Mouse (Mus musculus) liver, postnatal 0 days (tissue): Measurements from ENCODE around the gene Etfdh. TPM values are rescaled to one million over a fixed set of nuclear protein-coding genes. Genes with fewer than 3 reads are reported as not detected.

Experiments used
- ATAC-seq: fragments of 200-750 bp; cut with Nextera tagmentation; 2 replicates; pipeline ENCODE4 v1.8.0; 2017; ENCODE audit warnings: mild to moderate bottlenecking, moderate library complexity
- DNase-seq: peaks from one replicate; pipeline ENCODE4 v3.0.0-alpha.2; 2016
- H3K27ac ChIP-seq: fragments of 300-500 bp; sonication (generic); 2 replicates; pipeline ENCODE4 v1.5.1; 2014; ENCODE audit warnings: antibody characterized with exemption, moderate library complexity, mild to moderate bottlenecking, low read depth
- H3K27me3 ChIP-seq: fragments of 300-500 bp; sonication (generic); 2 replicates; pipeline ENCODE4 v1.6.1; 2014; ENCODE audit warnings: low read length, control low read depth, mixed read lengths; ENCODE audit not compliant: insufficient read depth
- H3K36me3 ChIP-seq: fragments of 300-500 bp; sonication (generic); replicated peaks from 2 replicates; pipeline ENCODE4 v1.6.1; 2014; ENCODE audit warnings: mild to moderate bottlenecking, control low read depth, low read length, moderate library complexity, mixed read lengths; ENCODE audit not compliant: insufficient read depth
- H3K4me1 ChIP-seq: fragments of 300-500 bp; sonication (generic); 2 replicates; pipeline ENCODE4 v1.6.1; 2014; ENCODE audit warnings: antibody characterized with exemption, mild to moderate bottlenecking, control low read depth; ENCODE audit not compliant: insufficient read depth
- H3K4me2 ChIP-seq: fragments of 300-500 bp; sonication (generic); 2 replicates; pipeline ENCODE4 v1.6.1; 2014; ENCODE audit warnings: low read depth, mild to moderate bottlenecking, low read length, moderate library complexity, mixed read lengths
- H3K4me3 ChIP-seq: fragments of 300-500 bp; sonication (generic); 2 replicates; pipeline ENCODE4 v1.5.1; 2014; ENCODE audit warnings: low read depth, low read length
- H3K9ac ChIP-seq: fragments of 300-500 bp; sonication (generic); replicated peaks from 2 replicates; pipeline ENCODE4 v1.6.1; 2014; ENCODE audit warnings: mild to moderate bottlenecking, moderate library complexity
- H3K9me3 ChIP-seq: fragments of 300-500 bp; sonication (generic); 2 replicates; pipeline ENCODE4 v1.6.1; 2016; ENCODE audit warnings: mild to moderate bottlenecking, control low read depth, low read length, mixed read lengths
- CTCF ChIP-seq: sonication (generic); IDR thresholded peaks from 2 replicates; pipeline ENCODE4 v1.5.1; 2016; ENCODE audit warnings: antibody characterized with exemption, low read depth
- EP300 ChIP-seq: IDR thresholded peaks from 2 replicates; pipeline ENCODE4 v1.6.1; 2016; ENCODE audit warnings: antibody characterized with exemption, low read depth, mild to moderate bottlenecking
- WGBS: fragments of 180-500 bp; shearing (Covaris S2); extraction: QIAGEN DNeasy Blood & Tissue Kit; methylation state at CpG from one replicate; pipeline ENCODE4 v1.1.7; 2014; ENCODE audit not compliant: insufficient replicate concordance; 5-methylcytosine and 5-hydroxymethylcytosine counted together
- polyA plus RNA-seq: library from polyadenylated mRNA; unstranded; fragments of >200 nt; fragmentation: Nextera tagmentation; extraction: Ambion mirVana; gene quantifications from 2 replicates; pipeline ENCODE4 v1.2.1, GENCODE M21; 2015

Etfdh gene
- polyA plus RNA-seq, 1 experiment from 2014 or later: 239 TPM

- Histone ChIP-seq H3K36me3 (no peaks in the 10 kb centered on the region), H3K4me3 (no peak overlapping the region), H3K27ac (no peak overlapping the region), H3K9me3 (no peaks in the 10 kb centered on the region), H3K9ac (no peak overlapping the region), H3K27me3 (no peaks in the 10 kb centered on the region), H3K4me2 (no peak overlapping the region), H3K4me1 (no peaks in the 10 kb centered on the region)
- ATAC-seq (no peak), DNase-seq (peak; percentile 41)
- TF ChIP-seq EP300 (no peak), CTCF (peak; percentile 84)
- WGBS: 34% methylated on average over 9 of the region's 9 CpGs
Observed at GRCm38 (mm10) chr3:79664787-79665408, 35.6 kb upstream of the Etfdh start.

GRCm38 (mm10) chr3:79656682-79657081 lies 27.4 kb upstream of the Etfdh start:
- Histone ChIP-seq H3K27me3 (no peaks in the 10 kb centered on the region), H3K27ac (no peak overlapping the region), H3K9me3 (no peaks in the 10 kb centered on the region), H3K4me3 (no peak overlapping the region), H3K4me2 (no peak overlapping the region), H3K9ac (no peak overlapping the region), H3K36me3 (no peaks in the 10 kb centered on the region), H3K4me1 (no peaks in the 10 kb centered on the region)
- ATAC-seq (no peak), DNase-seq (no peak)
- 40% methylated on average over 5 of the region's 5 CpGs for WGBS
- no peak for TF ChIP-seq CTCF
- TF ChIP-seq EP300: no peak

GRCm38 (mm10) chr3:79652129-79652528 lies 22.8 kb upstream of the Etfdh start:
- no peak for DNase-seq
- Histone ChIP-seq H3K4me3 (no peak overlapping the region), H3K4me2 (no peak overlapping the region), H3K27ac (no peak overlapping the region), H3K27me3 (no peaks in the 10 kb centered on the region), H3K9ac (no peak overlapping the region), H3K36me3 (no peaks in the 10 kb centered on the region), H3K9me3 (no peaks in the 10 kb centered on the region), H3K4me1 (no peaks in the 10 kb centered on the region)
- ATAC-seq: no peak
- 85% methylated on average over 6 of the region's 6 CpGs for WGBS
- TF ChIP-seq EP300 (no peak), CTCF (no peak)

GRCm38 (mm10) chr3:79628561-79629415 lies 512 bp downstream of the Etfdh start, which contains the start of gene 4930579G24Rik:
Gene 4930579G24Rik (plus strand): TSS chr3:79629079.
- peak within 1 kb of the TSS; percentile 87 for H3K9ac ChIP-seq
- DNase-seq: peak; percentile 94
- peak within 1 kb of the TSS; percentile 86 for H3K4me3 ChIP-seq
- peak within 1 kb of the TSS; percentile 96 for H3K27ac ChIP-seq
- H3K27me3 ChIP-seq: no peaks in the 10 kb centered on the region
- no peak; the same call in 1 of the 2 replicates for TF ChIP-seq EP300
- H3K4me2 ChIP-seq: peak within 1 kb of the TSS; percentile 85
- H3K36me3 ChIP-seq: peaks cover 10% of the 10 kb centered on the region
- 0 out of 2 replicates have a peak, but pooled peaks cover 2% of the 10 kb centered on the region for H3K9me3 ChIP-seq
- 0 out of 2 replicates have a peak, but pooled peaks cover 6% of the 10 kb centered on the region for H3K4me1 ChIP-seq
- under 1% methylated on average over 60 of the region's 60 CpGs for WGBS
- ATAC-seq: peak; percentile 94

- H3K27me3 ChIP-seq: no peaks in the 10 kb centered on the region
- 1% methylated on average over 9 of the region's 9 CpGs for WGBS
- H3K9ac ChIP-seq: peak overlapping the region; percentile 75
- ATAC-seq: peak; percentile 46
- peak overlapping the region; percentile 86 for H3K4me3 ChIP-seq
- no peak for DNase-seq
- H3K36me3 ChIP-seq: peaks cover 6% of the 10 kb centered on the region
- no peaks in the 10 kb centered on the region for H3K9me3 ChIP-seq
- H3K4me1 ChIP-seq: 0 out of 2 replicates have a peak, but pooled peaks cover 6% of the 10 kb centered on the region
- TF ChIP-seq EP300 (peak; percentile 47; the same call in 1 of the 2 replicates), CTCF (no peak; the same call in 1 of the 2 replicates)
- H3K4me2 ChIP-seq: peak overlapping the region; percentile 71
- peak overlapping the region; percentile 96 for H3K27ac ChIP-seq
Observed at GRCm38 (mm10) chr3:79628182-79628560, 1.1 kb downstream of the Etfdh start.

GRCm38 (mm10) chr3:79627484-79628181 lies 1.7 kb downstream of the Etfdh start:
- no peak for DNase-seq
- ATAC-seq: no peak
- Histone ChIP-seq H3K4me3 (peak overlapping the region; percentile 86), H3K4me2 (peak overlapping the region; percentile 71), H3K27ac (peak overlapping the region; percentile 96), H3K36me3 (peaks cover 11% of the 10 kb centered on the region), H3K9ac (peak overlapping the region; percentile 75), H3K4me1 (0 out of 2 replicates have a peak, but pooled peaks cover 6% of the 10 kb centered on the region), H3K9me3 (no peaks in the 10 kb centered on the region), H3K27me3 (no peaks in the 10 kb centered on the region)
- 16% methylated on average over 10 of the region's 10 CpGs for WGBS
- TF ChIP-seq CTCF (peak; percentile 65), EP300 (no peak)
